Mouse (Mus musculus): Measurements from ENCODE around the gene Prex1. TPM values are rescaled to one million over a fixed set of nuclear protein-coding genes. Genes with fewer than 3 reads are reported as not detected.

The Prex1 gene
- polyA plus RNA-seq, 1 experiment from 2014 or later: 12.0 TPM

GRCm38 (mm10) chr2:166646434-166647088, 67.1 kb downstream of the Prex1 start:
- Histone ChIP-seq H3K4me2 (no peak overlapping the region), H3K4me3 (no peak overlapping the region), H3K4me1 (replicated peaks) (peaks cover 11% of the 10 kb centered on the region; the same call in 1 of the 2 replicates), H3K9ac (0 out of 2 replicates have a peak overlapping the region, but pooled peaks have one; percentile 15), H3K36me3 (0 out of 2 replicates have a peak, but pooled peaks cover 3% of the 10 kb centered on the region), H3K27ac (ENCODE audit: poor library complexity, severe bottlenecking) (no peak overlapping the region), H3K27me3 (replicated peaks) (no peaks in the 10 kb centered on the region), H3K9me3 (replicated peaks) (no peaks in the 10 kb centered on the region)
- no peak for ATAC-seq (ENCODE audit: insufficient number of reproducible peaks, low FRiP score)
- WGBS: 50% methylated on average over 12 of the region's 12 CpGs

- WGBS: 73% methylated on average over 11 of the region's 11 CpGs
- H3K36me3 ChIP-seq: peaks cover 12% of the 10 kb centered on the region
- peaks cover 7% of the 10 kb centered on the region; the same call in 1 of the 2 replicates for H3K4me1 ChIP-seq (replicated peaks)
- no peaks in the 10 kb centered on the region for H3K9me3 ChIP-seq (replicated peaks)
- H3K27me3 ChIP-seq (replicated peaks): no peaks in the 10 kb centered on the region
- no peak overlapping the region for H3K27ac ChIP-seq (ENCODE audit: poor library complexity, severe bottlenecking)
- no peak overlapping the region for H3K4me3 ChIP-seq
- no peak overlapping the region for H3K9ac ChIP-seq
- ATAC-seq (ENCODE audit: insufficient number of reproducible peaks, low FRiP score): no peak
- H3K4me2 ChIP-seq: no peak overlapping the region
Observed at GRCm38 (mm10) chr2:166644816-166645215, 68.8 kb downstream of the Prex1 start.

- 91% methylated on average over 8 of the region's 8 CpGs for WGBS
- Histone ChIP-seq H3K27me3 (replicated peaks) (no peaks in the 10 kb centered on the region), H3K9me3 (replicated peaks) (no peaks in the 10 kb centered on the region), H3K4me1 (replicated peaks) (peaks cover 20% of the 10 kb centered on the region), H3K36me3 (peaks cover 12% of the 10 kb centered on the region), H3K4me2 (no peak overlapping the region), H3K27ac (ENCODE audit: poor library complexity, severe bottlenecking) (no peak overlapping the region), H3K4me3 (no peak overlapping the region), H3K9ac (no peak overlapping the region)
- ATAC-seq (ENCODE audit: insufficient number of reproducible peaks, low FRiP score): no peak
Observed at GRCm38 (mm10) chr2:166642581-166642987, 71.0 kb downstream of the Prex1 start.

DNA sequence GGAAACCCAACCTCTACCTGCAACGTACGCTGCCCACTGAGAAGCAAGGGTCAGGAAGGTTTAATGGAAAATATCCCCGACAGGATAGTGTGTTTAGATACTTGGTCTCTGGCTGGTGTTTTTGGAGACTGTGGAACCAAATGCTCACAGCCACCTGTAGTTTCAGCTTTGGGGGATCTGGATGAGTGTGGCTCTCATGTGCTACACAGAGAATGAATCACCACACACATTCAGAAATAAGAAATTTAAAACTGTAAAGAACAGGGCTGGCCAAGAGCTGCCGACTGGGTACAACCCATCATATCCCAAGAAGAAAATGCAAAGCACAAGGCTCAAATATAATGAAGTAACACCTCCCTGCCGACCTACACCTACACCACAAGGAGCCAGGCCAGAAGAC, 73.9 kb downstream of the Prex1 start:
- WGBS: 81% methylated on average over 5 of the region's 5 CpGs
- Histone ChIP-seq H3K4me3 (no peak overlapping the region), H3K9ac (no peak overlapping the region), H3K4me1 (replicated peaks) (peaks cover 14% of the 10 kb centered on the region), H3K27ac (ENCODE audit: poor library complexity, severe bottlenecking) (no peak overlapping the region), H3K4me2 (no peak overlapping the region), H3K9me3 (replicated peaks) (no peaks in the 10 kb centered on the region), H3K27me3 (replicated peaks) (no peaks in the 10 kb centered on the region), H3K36me3 (peaks cover 12% of the 10 kb centered on the region)
- ATAC-seq (ENCODE audit: insufficient number of reproducible peaks, low FRiP score): no peak

DNA sequence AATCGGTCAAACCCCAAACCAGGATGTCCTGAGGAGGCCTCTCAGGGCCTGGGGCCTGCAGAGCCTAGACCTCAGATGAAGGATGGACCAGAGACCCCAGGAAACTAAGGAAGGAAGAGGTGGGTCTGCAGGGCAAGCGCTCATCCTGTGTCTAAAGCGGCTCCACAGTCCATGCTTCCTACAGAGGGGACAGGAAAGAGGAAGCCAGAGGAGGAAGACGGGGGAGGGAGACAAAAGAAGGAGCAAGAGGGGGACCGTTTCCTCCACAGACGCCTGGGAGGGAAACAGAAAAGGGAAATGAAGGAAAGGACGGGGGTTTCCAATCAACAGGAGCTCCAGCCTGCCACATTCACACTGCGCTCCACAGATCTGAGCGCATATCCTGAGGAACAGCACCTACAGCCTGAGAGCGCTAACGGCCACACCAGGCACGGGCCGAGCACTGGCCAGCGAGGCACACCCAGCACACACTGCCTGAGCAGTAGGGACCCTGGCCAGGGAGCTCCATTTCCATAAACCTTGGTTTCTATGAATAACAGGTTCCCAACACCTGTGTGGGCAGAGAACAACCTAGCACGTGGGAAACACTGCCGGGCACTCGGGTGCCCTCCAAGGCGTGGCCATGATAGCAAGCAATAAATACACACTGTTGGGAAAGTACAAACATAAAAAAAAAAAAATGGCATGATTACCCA, 74.5 kb downstream of the Prex1 start:
- H3K36me3 ChIP-seq: peaks cover 9% of the 10 kb centered on the region
- H3K4me2 ChIP-seq: no peak overlapping the region
- no peaks in the 10 kb centered on the region for H3K27me3 ChIP-seq (replicated peaks)
- 73% methylated on average over 18 of the region's 18 CpGs for WGBS
- no peaks in the 10 kb centered on the region for H3K9me3 ChIP-seq (replicated peaks)
- H3K9ac ChIP-seq: no peak overlapping the region
- peaks cover 14% of the 10 kb centered on the region for H3K4me1 ChIP-seq (replicated peaks)
- H3K4me3 ChIP-seq: no peak overlapping the region
- ATAC-seq (ENCODE audit: insufficient number of reproducible peaks, low FRiP score): 0 out of 2 replicates have a peak, but pooled peaks have one; percentile 26
- 0 out of 2 replicates have a peak overlapping the region, but pooled peaks have one; percentile 11 for H3K27ac ChIP-seq (ENCODE audit: poor library complexity, severe bottlenecking)

DNA sequence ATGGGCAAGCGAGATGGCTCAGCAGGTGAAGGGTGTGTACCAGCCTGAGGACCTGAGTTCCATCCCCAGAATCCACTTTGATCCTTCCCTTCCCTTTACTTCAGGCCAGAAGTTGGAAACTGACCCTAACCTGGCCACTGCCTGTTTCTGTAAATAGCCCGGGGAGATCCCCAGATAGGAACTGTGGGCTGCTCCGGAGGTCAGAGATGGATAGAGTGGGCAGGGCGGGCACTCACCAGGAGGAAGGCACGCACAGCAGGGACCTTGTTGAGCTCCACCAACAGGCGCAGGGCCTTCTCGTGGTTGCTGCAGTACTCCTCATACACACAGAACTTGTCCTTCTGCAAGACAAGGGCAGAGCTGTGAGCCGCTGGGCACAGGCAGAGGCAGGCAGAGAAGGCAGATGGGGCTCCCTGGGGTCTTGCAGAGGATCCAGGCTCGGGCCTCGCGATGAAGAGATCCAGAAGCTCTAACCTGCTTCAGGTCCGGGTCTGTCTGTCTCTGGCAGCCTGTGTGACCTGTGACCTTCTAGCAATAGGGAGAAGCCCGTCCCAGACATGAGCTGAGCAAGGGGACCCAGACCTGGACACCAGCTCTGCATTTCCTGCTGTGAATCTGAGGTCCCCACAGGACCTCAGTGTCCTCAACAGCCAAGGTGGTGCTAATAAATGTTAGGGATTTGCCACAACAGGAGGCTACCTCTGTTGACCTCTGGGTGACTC, 75.4 kb downstream of the Prex1 start:
- Histone ChIP-seq H3K36me3 (peaks cover 9% of the 10 kb centered on the region), H3K9me3 (replicated peaks) (no peaks in the 10 kb centered on the region), H3K9ac (no peak overlapping the region), H3K4me2 (no peak overlapping the region), H3K27ac (ENCODE audit: poor library complexity, severe bottlenecking) (0 out of 2 replicates have a peak overlapping the region, but pooled peaks have one; percentile 11), H3K4me3 (no peak overlapping the region), H3K4me1 (replicated peaks) (peaks cover 14% of the 10 kb centered on the region), H3K27me3 (replicated peaks) (no peaks in the 10 kb centered on the region)
- 60% methylated on average over 13 of the region's 13 CpGs for WGBS
- no peak for ATAC-seq (ENCODE audit: insufficient number of reproducible peaks, low FRiP score)

GRCm38 (mm10) chr2:166637673-166637990, 76.0 kb downstream of the Prex1 start:
- peaks cover 9% of the 10 kb centered on the region for H3K36me3 ChIP-seq
- H3K4me2 ChIP-seq: no peak overlapping the region
- WGBS: 86% methylated on average over 4 of the region's 4 CpGs
- H3K4me1 ChIP-seq (replicated peaks): peaks cover 14% of the 10 kb centered on the region
- no peak overlapping the region for H3K9ac ChIP-seq
- no peak for ATAC-seq (ENCODE audit: insufficient number of reproducible peaks, low FRiP score)
- H3K9me3 ChIP-seq (replicated peaks): no peaks in the 10 kb centered on the region
- H3K27ac ChIP-seq (ENCODE audit: poor library complexity, severe bottlenecking): no peak overlapping the region
- no peak overlapping the region for H3K4me3 ChIP-seq
- H3K27me3 ChIP-seq (replicated peaks): no peaks in the 10 kb centered on the region

DNA sequence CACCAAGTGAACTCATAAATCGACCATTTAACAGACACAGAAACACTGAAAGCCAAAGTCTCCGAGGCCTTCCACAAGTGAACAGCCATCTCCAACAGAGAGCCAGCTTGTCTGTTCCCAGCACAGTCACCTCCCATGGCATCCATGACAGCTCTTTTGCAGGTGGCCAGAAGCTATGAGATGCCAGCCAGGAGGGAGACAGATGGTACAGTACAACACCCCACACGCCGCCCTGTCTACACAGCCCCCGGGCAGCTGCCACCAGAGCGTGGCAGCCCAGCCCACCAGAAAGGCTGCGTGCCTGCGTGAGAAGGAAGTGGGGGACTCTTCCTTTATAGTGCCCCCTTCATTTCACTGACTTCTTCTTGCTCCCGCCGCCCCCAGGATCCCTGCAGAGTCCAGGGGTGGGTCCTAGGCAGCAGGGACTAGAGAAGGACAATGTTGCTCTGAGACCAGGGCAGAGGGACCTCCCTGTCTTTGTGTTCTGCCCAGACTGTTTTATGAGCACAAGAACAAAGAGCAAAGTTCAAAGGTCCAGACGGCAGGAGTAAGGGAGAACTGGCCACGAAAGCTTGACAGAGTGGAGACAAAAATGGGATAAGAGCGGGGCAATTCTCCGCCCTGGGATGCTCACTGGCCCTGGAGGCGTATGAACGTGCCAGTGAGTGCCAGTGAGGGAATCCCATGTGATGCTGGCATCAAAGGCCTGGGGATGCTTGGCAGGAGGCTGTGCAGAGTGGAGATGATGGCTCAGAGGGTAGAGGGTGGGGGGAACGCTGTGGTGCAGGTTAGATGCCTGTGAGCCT, 76.6 kb downstream of the Prex1 start:
- no peak overlapping the region for H3K4me3 ChIP-seq
- no peaks in the 10 kb centered on the region for H3K9me3 ChIP-seq (replicated peaks)
- no peak for ATAC-seq (ENCODE audit: insufficient number of reproducible peaks, low FRiP score)

DNA sequence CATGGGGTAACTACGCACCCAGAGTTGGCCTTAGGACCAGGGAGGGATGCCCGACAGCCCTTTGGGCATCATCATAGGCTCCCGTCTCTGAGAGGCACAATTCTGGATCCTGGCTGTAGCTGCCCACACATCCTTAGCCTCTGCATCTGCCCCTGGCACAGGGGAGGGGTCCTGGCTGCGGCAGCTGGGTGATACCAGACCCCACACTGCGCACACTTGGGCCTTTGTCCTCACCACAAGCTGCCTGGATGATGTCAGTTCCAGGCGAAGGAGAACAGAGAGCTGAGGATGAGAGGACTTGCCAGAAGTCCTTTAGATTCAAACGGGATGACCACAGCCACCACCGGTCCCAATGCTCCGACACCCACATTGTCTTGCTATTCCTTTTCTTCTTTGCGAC, 78.1 kb downstream of the Prex1 start:
- 74% methylated on average over 10 of the region's 10 CpGs for WGBS
- H3K4me3 ChIP-seq: no peak overlapping the region
- H3K4me1 ChIP-seq (replicated peaks): peaks cover 18% of the 10 kb centered on the region
- peaks cover 6% of the 10 kb centered on the region for H3K36me3 ChIP-seq
- no peak overlapping the region for H3K9ac ChIP-seq
- H3K9me3 ChIP-seq (replicated peaks): no peaks in the 10 kb centered on the region
- H3K4me2 ChIP-seq: no peak overlapping the region
- ATAC-seq (ENCODE audit: insufficient number of reproducible peaks, low FRiP score): no peak
- no peaks in the 10 kb centered on the region for H3K27me3 ChIP-seq (replicated peaks)
- no peak overlapping the region for H3K27ac ChIP-seq (ENCODE audit: poor library complexity, severe bottlenecking)

More for the DNA sequence above, 76.6 kb downstream of the Prex1 start:
- Histone ChIP-seq H3K27ac (ENCODE audit: poor library complexity, severe bottlenecking) (no peak overlapping the region), H3K4me1 (replicated peaks) (peaks cover 14% of the 10 kb centered on the region), H3K4me2 (no peak overlapping the region), H3K27me3 (replicated peaks) (no peaks in the 10 kb centered on the region), H3K36me3 (peaks cover 9% of the 10 kb centered on the region), H3K9ac (no peak overlapping the region)
- 85% methylated on average over 17 of the region's 17 CpGs for whole genome bisulfite sequencing

- H3K4me1 ChIP-seq (replicated peaks): peaks cover 10% of the 10 kb centered on the region; the same call in 1 of the 2 replicates
- no peaks in the 10 kb centered on the region for H3K9me3 ChIP-seq (replicated peaks)
- no peaks in the 10 kb centered on the region for H3K27me3 ChIP-seq (replicated peaks)
- no peak overlapping the region for H3K4me2 ChIP-seq
- no peak overlapping the region for H3K4me3 ChIP-seq
- H3K36me3 ChIP-seq: no peaks in the 10 kb centered on the region
- H3K27ac ChIP-seq (ENCODE audit: poor library complexity, severe bottlenecking): no peak overlapping the region
- 78% methylated on average over 13 of the region's 13 CpGs for WGBS
- no peak for ATAC-seq (ENCODE audit: insufficient number of reproducible peaks, low FRiP score)
- H3K9ac ChIP-seq: no peak overlapping the region
Observed at GRCm38 (mm10) chr2:166632571-166633361, 80.9 kb downstream of the Prex1 start.
